Mouse (Mus musculus) MEL (cell line): ENCODE results near the gene Dnajb7.
A peak's percentile ranks its signal among the peaks of the same experiment; 100 is the strongest.

Source experiments
- CTCF ChIP-seq, 3 experiments: IDR thresholded peaks in 2 of 3; conservative IDR thresholded peaks in 1 of 3; 2 replicates each; pipeline ENCODE4 v1.5.1; 2011 to 2012; ENCODE audit warnings: low read length in 3 of 3, low read depth in 2 of 3, mild to moderate bottlenecking in 2 of 3, improper control_type of control experiment in 1 of 3, inconsistent platforms in 1 of 3, mixed read lengths in 1 of 3, moderate library complexity in 1 of 3; ENCODE audit not compliant: control insufficient read depth in 1 of 3, insufficient read depth in 1 of 3, poor library complexity in 1 of 3, severe bottlenecking in 1 of 3
- EP300 ChIP-seq, 2 experiments: IDR thresholded peaks; 2 replicates each; pipeline ENCODE4 v1.6.1; 2011; ENCODE audit warnings: improper control_type of control experiment in 2 of 2, low read length in 2 of 2, low read depth in 1 of 2, mild to moderate bottlenecking in 1 of 2
- GATA1 ChIP-seq: IDR thresholded peaks from 2 replicates; pipeline ENCODE4 v1.6.1; 2011; ENCODE audit warnings: low read depth, low read length, improper control_type of control experiment
- MAFK ChIP-seq: IDR thresholded peaks from 2 replicates; pipeline ENCODE4 v1.6.1; 2011; ENCODE audit warnings: low read depth, mild to moderate bottlenecking, low read length, improper control_type of control experiment, borderline replicate concordance
- MAZ ChIP-seq: IDR thresholded peaks from 2 replicates; pipeline ENCODE4 v1.6.1; 2012; ENCODE audit warnings: low read depth, mild to moderate bottlenecking, inconsistent platforms, low read length, improper control_type of control experiment
- POLR2A ChIP-seq, 2 experiments: IDR thresholded peaks; 2 replicates each; pipeline ENCODE4 v1.6.1; 2011 to 2012; ENCODE audit warnings: low read length in 2 of 2, mild to moderate bottlenecking in 2 of 2, control low read depth in 1 of 2, improper control_type of control experiment in 1 of 2, low read depth in 1 of 2, moderate library complexity in 1 of 2; ENCODE audit not compliant: control insufficient read depth in 1 of 2, insufficient read depth in 1 of 2, poor library complexity in 1 of 2
- TAL1 ChIP-seq: IDR thresholded peaks from 2 replicates; pipeline ENCODE4 v1.6.1; 2012; ENCODE audit warnings: mild to moderate bottlenecking, inconsistent platforms, low read length, moderate library complexity, mixed read lengths
- USF1 ChIP-seq: IDR thresholded peaks from 2 replicates; pipeline ENCODE4 v1.6.1; 2014; ENCODE audit warnings: low read depth, mild to moderate bottlenecking, inconsistent platforms, low read length, improper control_type of control experiment, moderate library complexity

- TF ChIP-seq CTCF (IDR thresholded peaks at IDR 0.05 in 2 of 3, conservative IDR thresholded peaks at IDR 0.05 in 1 of 3; ENCODE audit: control insufficient read depth in 1 of 3, insufficient read depth in 1 of 3, low read depth in 2 of 3, low read length in 3 of 3, poor library complexity in 1 of 3, severe bottlenecking in 1 of 3), result no peak
- TF ChIP-seq EP300 (IDR thresholded peaks at IDR 0.05; ENCODE audit: low read depth in 1 of 2, low read length in 2 of 2), result no peak
- no peak for TF ChIP-seq MAZ
- peak; percentile 23; the same call in 1 of the 2 replicates for TF ChIP-seq TAL1
- TF ChIP-seq MAFK, result no peak
- no peak for TF ChIP-seq POLR2A (IDR thresholded peaks at IDR 0.05; ENCODE audit: control insufficient read depth in 1 of 2, insufficient read depth in 1 of 2, low read depth in 1 of 2, low read length in 2 of 2, poor library complexity in 1 of 2)
- TF ChIP-seq GATA1, result 0 out of 2 replicates have a peak, but pooled peaks have one; percentile 9
- TF ChIP-seq USF1, result no peak
Observed at GRCm38 (mm10) chr15:81421454-81421853, 13.4 kb upstream of the Dnajb7 start.
